Mouse (Mus musculus) midbrain, embryonic 10.5 days (tissue): Measurements from ENCODE around the gene D16Ertd472e. TPM values are rescaled to one million over a fixed set of nuclear protein-coding genes. Genes with fewer than 3 reads are reported as not detected.
A peak's percentile ranks its signal among the peaks of the same experiment; 100 is the strongest.
"Not testable (repeated sequence)": the region's sequence is repeated elsewhere in the genome, so short reads cannot be mapped to it uniquely, and the experiment has no call there.

ENCODE experiments used
- DNase-seq: peaks from one replicate; pipeline ENCODE4 v3.0.0-alpha.2; 2017; ENCODE audit warnings: low spot score
- H3K27ac ChIP-seq: fragments of 300-500 bp; sonication (generic); replicated peaks from 2 replicates; pipeline ENCODE4 v1.5.1; 2016; ENCODE audit warnings: mild to moderate bottlenecking
- H3K27me3 ChIP-seq: fragments of 300-500 bp; sonication (generic); 2 replicates; pipeline ENCODE4 v1.6.1; 2016; ENCODE audit warnings: low read depth, mild to moderate bottlenecking; ENCODE audit not compliant: poor library complexity, severe bottlenecking
- H3K36me3 ChIP-seq: fragments of 300-500 bp; sonication (generic); 2 replicates; pipeline ENCODE4 v1.6.1; 2016; ENCODE audit warnings: mild to moderate bottlenecking, moderate library complexity
- H3K4me1 ChIP-seq: fragments of 300-500 bp; sonication (generic); 2 replicates; pipeline ENCODE4 v1.6.1; 2016
- H3K4me3 ChIP-seq: fragments of 300-500 bp; sonication (generic); 2 replicates; pipeline ENCODE4 v1.5.1; 2016; ENCODE audit warnings: mild to moderate bottlenecking, moderate library complexity
- H3K9me3 ChIP-seq: fragments of 300-500 bp; sonication (generic); replicated peaks from 2 replicates; pipeline ENCODE4 v1.6.1; 2016; ENCODE audit warnings: mild to moderate bottlenecking
- WGBS: fragments of 180-500 bp; shearing (Covaris S2); methylation state at CpG from one replicate; pipeline ENCODE4 v1.1.7; 2016; 5-methylcytosine and 5-hydroxymethylcytosine counted together
- polyA plus RNA-seq: library from polyadenylated mRNA; unstranded; fragments of >200 nt; fragmentation: Nextera tagmentation; extraction: Ambion mirVana; gene quantifications from 2 replicates; pipeline ENCODE4 v1.2.1, GENCODE M21; 2016

D16Ertd472e gene
- polyA plus RNA-seq, 1 experiment from 2014 or later: 21.5 TPM

DNA sequence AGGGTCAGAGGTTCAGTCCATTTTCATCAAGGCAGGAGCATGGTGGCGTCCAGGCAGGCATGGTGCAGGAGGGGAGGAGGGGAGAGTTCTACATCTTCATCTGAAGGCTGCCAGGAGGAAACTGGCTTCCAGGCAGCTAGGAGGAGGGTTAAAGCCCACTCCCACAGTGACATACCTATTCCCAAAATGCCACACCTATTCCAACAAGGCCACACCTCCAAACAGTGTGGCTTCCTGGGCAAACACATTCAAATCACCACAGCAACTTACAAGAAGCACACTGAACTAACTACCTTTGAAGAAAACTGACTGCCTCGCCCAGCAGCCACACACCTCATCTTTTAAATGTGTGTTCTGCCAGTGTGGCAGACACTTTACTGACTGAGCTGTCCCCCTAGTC lies 59.3 kb downstream of the D16Ertd472e start:
- no peak overlapping the region for H3K27ac ChIP-seq
- H3K4me3 ChIP-seq: no peak overlapping the region
- H3K36me3 ChIP-seq: no peaks in the 10 kb centered on the region
- H3K4me1 ChIP-seq: no peaks in the 10 kb centered on the region
- no peaks in the 10 kb centered on the region for H3K9me3 ChIP-seq
- 83% methylated on average over 2 of the region's 2 CpGs for WGBS
- no peaks in the 10 kb centered on the region for H3K27me3 ChIP-seq
- no peak for DNase-seq

GRCm38 (mm10) chr16:78511526-78511925 lies 65.0 kb downstream of the D16Ertd472e start:
- Histone ChIP-seq H3K9me3 (no peaks in the 10 kb centered on the region), H3K4me3 (no peak overlapping the region), H3K27ac (no peak overlapping the region), H3K27me3 (no peaks in the 10 kb centered on the region), H3K36me3 (no peaks in the 10 kb centered on the region), H3K4me1 (no peaks in the 10 kb centered on the region)
- DNase-seq: no peak
- 90% methylated on average over 8 of the region's 8 CpGs for WGBS

DNA sequence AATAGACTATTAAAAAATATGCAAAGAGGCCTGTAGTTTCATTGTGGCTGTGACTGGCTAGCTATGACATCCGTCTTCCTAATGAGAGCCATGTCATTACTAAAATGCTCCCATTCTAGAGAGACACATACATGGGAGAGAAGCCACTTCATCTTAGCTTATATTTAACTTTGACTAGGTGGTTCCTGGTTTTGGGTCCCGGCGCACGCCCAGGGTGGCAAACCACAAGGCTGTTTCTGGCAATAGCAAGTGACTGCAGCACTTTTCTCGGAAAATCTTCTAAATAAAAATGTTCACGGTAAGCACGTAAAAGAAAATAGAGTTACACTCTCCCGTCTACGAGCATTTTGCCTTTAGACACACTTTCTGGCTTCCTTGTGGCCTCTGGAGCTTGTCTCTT lies 74.0 kb downstream of the D16Ertd472e start:
- H3K36me3 ChIP-seq: no peaks in the 10 kb centered on the region
- H3K4me3 ChIP-seq: no peak overlapping the region
- H3K27me3 ChIP-seq: no peaks in the 10 kb centered on the region
- H3K27ac ChIP-seq: no peak overlapping the region
- WGBS: 92% methylated on average over 9 of the region's 9 CpGs
- no peaks in the 10 kb centered on the region for H3K9me3 ChIP-seq
- H3K4me1 ChIP-seq: no peaks in the 10 kb centered on the region
- no peak for DNase-seq

GRCm38 (mm10) chr16:78492696-78493095 lies 83.8 kb downstream of the D16Ertd472e start:
- H3K4me3 ChIP-seq, H3K27me3 ChIP-seq, H3K9me3 ChIP-seq, H3K36me3 ChIP-seq, DNase-seq, H3K27ac ChIP-seq: not testable (repeated sequence)
- H3K4me1 ChIP-seq: peaks cover 15% of the 10 kb centered on the region
- WGBS: 95% methylated on average over 12 of the region's 12 CpGs

- WGBS: 59% methylated on average over 5 of the region's 5 CpGs
- H3K27ac ChIP-seq: peak overlapping the region; percentile 65; the same call in 1 of the 2 replicates
- peak overlapping the region; percentile 46; the same call in 1 of the 2 replicates for H3K4me3 ChIP-seq
- H3K4me1 ChIP-seq: peaks cover 15% of the 10 kb centered on the region
- DNase-seq: no peak
- H3K36me3 ChIP-seq: no peaks in the 10 kb centered on the region
- no peaks in the 10 kb centered on the region for H3K9me3 ChIP-seq
- no peaks in the 10 kb centered on the region for H3K27me3 ChIP-seq
Observed at GRCm38 (mm10) chr16:78490779-78491178, 85.7 kb downstream of the D16Ertd472e start.

Other genes with a start within 250 kb of the D16Ertd472e start
- 40.0 and 43.6 TPM in 2 replicates for gene Btg3, start 199.5 kb downstream of the D16Ertd472e start, polyA plus RNA-seq